Mouse (Mus musculus) C2C12 (cell line): Measurements from ENCODE around the gene Nsg2. TPM values are rescaled to one million over a fixed set of nuclear protein-coding genes. Genes with fewer than 3 reads are reported as not detected.

Source experiments
- H3K27me3 ChIP-seq: one replicate; pipeline ENCODE4 v1.6.1; 2011; ENCODE audit not compliant: control insufficient read depth, insufficient read depth, insufficient read length
- H3K36me3 ChIP-seq: one replicate; pipeline ENCODE4 v1.6.1; 2011; ENCODE audit not compliant: control insufficient read depth, insufficient read depth
- H3K4me3 ChIP-seq: one replicate; pipeline ENCODE4 v1.5.1; 2011; ENCODE audit warnings: mild to moderate bottlenecking, control low read depth; ENCODE audit not compliant: poor library complexity, insufficient read depth, severe bottlenecking
- H3K79me2 ChIP-seq: one replicate; pipeline ENCODE4 v1.6.1; 2011; ENCODE audit not compliant: control insufficient read depth, insufficient read depth
- H3K79me3 ChIP-seq: one replicate; pipeline ENCODE4 v1.6.1; 2011; ENCODE audit warnings: low read depth, control low read depth
- H3ac ChIP-seq: one replicate; pipeline ENCODE3; 2011; ENCODE audit warnings: low read depth; ENCODE audit not compliant: control insufficient read depth, insufficient read length
- CEBPB ChIP-seq: IDR thresholded peaks from one replicate; pipeline ENCODE4 v1.6.1; 2011; ENCODE audit warnings: low read depth, mild to moderate bottlenecking, control low read depth, moderate library complexity
- CTCF ChIP-seq: IDR thresholded peaks from one replicate; pipeline ENCODE4 v1.5.1; 2011; ENCODE audit not compliant: control insufficient read depth, insufficient read depth, insufficient read length
- FOSL1 ChIP-seq: IDR thresholded peaks from one replicate; pipeline ENCODE4 v1.8.0; 2011; ENCODE audit warnings: mild to moderate bottlenecking, low read length; ENCODE audit not compliant: poor library complexity, insufficient read depth, severe bottlenecking
- MAX ChIP-seq: IDR thresholded peaks from one replicate; pipeline ENCODE4 v1.6.1; 2011; ENCODE audit warnings: mild to moderate bottlenecking, control low read depth
- MYOD1 ChIP-seq: IDR thresholded peaks from one replicate; pipeline ENCODE4 v1.6.1; 2011; ENCODE audit warnings: low read depth; ENCODE audit not compliant: control insufficient read depth, insufficient read length
- MYOG ChIP-seq: IDR thresholded peaks from one replicate; pipeline ENCODE4 v1.6.1; 2011; ENCODE audit not compliant: control insufficient read depth, insufficient read length; ENCODE audit errors: extremely low read depth
- USF1 ChIP-seq: IDR thresholded peaks from one replicate; pipeline ENCODE4 v1.6.1; 2011; ENCODE audit warnings: low read depth, mild to moderate bottlenecking, control low read depth, moderate library complexity
- polyA plus RNA-seq: library from polyadenylated mRNA; unstranded; fragments of >200 nt; fragmentation: generic; extraction: Trizol; gene quantifications from one replicate; pipeline ENCODE4 v1.2.1, GENCODE M21; 2012; ENCODE audit warnings: missing spikeins

The Nsg2 gene
- polyA plus RNA-seq, 1 experiment: not detected

DNA sequence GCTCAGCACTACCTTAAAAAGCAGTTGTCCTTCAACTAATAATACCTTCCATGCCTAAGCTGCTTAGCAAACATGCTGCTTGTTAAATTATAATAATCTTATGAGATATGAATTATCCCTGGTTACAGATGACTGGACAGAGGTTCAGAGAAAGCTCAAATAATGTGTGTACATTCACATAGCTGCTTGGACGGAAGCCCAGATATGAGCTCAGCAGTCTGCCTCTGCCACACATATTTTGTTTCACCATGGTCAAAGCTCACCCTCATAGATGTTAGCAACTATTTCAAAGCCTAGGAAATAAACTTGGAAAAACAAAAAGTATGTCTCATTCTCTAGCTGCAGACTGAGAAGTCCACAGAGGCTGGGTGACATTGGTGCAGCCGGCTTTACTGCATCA is 74.9 kb downstream of the Nsg2 start:
- Histone ChIP-seq H3K27me3 (peaks cover 7% of the 10 kb centered on the region), H3K4me3 (no peak overlapping the region), H3K79me3 (no peaks in the 10 kb centered on the region), H3K79me2 (no peaks in the 10 kb centered on the region), H3ac (no peak overlapping the region), H3K36me3 (no peaks in the 10 kb centered on the region)
- TF ChIP-seq FOSL1 (no peak), MYOD1 (no peak), CEBPB (no peak), CTCF (no peak), MYOG (no peak), USF1 (no peak), MAX (no peak)

DNA sequence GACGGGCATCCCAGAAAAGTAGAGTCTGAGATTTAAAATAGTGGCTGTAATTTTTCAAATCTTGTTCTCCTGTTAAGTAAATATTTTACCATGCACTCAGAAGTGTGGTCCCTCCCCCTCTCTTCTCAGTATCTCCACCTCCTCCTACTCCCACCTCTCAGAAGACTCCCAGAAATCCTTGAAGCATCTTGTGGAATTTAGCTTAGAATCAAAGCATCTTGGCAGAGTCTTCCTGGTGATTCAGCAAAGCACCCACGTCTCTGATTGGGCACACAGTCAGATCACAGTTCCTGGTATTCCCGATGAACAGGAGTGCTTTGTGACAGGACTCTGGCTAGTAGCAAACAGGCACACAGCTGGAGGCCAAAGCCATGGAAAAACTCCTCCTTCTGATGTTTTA is 83.2 kb downstream of the Nsg2 start:
- Histone ChIP-seq H3K27me3 (peaks cover 9% of the 10 kb centered on the region), H3K79me3 (no peaks in the 10 kb centered on the region), H3K79me2 (no peaks in the 10 kb centered on the region), H3ac (no peak overlapping the region), H3K4me3 (no peak overlapping the region), H3K36me3 (no peaks in the 10 kb centered on the region)
- no peak for TF ChIP-seq USF1
- no peak for TF ChIP-seq MAX
- no peak for TF ChIP-seq CTCF
- no peak for TF ChIP-seq FOSL1

DNA sequence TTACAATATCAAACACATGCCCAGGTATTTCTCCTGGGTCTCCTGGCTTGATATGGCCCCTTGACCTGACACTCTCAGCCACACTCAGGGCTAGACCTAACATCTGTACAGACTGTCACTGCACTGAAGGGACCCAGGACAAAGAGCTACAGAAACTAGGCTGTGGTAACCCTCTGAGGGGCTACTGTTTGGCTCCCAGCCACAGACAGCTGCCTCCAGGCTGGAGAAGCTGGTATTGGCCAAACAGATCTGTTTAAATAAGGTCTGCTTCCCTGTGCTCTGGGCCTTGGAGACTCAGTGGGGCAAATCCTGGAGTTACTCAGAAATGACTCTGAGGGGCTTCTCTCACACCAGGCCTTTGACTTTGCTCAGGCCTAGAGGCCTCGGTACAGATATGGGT is 86.3 kb downstream of the Nsg2 start:
- no peaks in the 10 kb centered on the region for H3K36me3 ChIP-seq
- TF ChIP-seq CTCF (no peak), FOSL1 (no peak), MAX (no peak), MYOG (no peak), MYOD1 (no peak), USF1 (no peak), CEBPB (no peak)
- no peak overlapping the region for H3ac ChIP-seq
- peaks cover 9% of the 10 kb centered on the region for H3K27me3 ChIP-seq
- no peaks in the 10 kb centered on the region for H3K79me2 ChIP-seq
- no peak overlapping the region for H3K4me3 ChIP-seq
- H3K79me3 ChIP-seq: no peaks in the 10 kb centered on the region

DNA sequence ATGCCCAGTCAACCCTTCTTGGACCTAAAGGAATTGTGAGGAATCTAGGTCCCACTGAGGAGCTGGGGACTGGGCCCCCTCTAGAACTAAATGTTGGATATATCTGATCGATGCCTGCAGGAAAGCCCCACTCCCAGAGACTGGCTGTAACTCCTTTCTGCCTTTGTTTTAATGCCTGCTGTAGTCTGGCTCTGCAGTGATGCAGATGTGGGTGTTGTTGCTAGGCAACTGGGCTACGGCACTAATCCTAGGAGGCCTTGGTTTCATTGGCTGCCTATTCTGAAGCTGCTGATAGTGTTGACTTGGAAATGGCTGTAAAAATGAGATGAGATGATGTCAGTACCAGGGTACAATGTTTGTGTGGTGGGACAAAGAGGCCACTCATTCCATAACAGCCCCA is 87.1 kb downstream of the Nsg2 start:
- H3ac ChIP-seq: no peak overlapping the region
- H3K4me3 ChIP-seq: no peak overlapping the region
- TF ChIP-seq USF1 (no peak), MYOD1 (no peak), CTCF (no peak), MYOG (no peak), FOSL1 (no peak), MAX (no peak), CEBPB (no peak)
- peaks cover 9% of the 10 kb centered on the region for H3K27me3 ChIP-seq
- no peaks in the 10 kb centered on the region for H3K79me3 ChIP-seq
- H3K36me3 ChIP-seq: no peaks in the 10 kb centered on the region
- no peaks in the 10 kb centered on the region for H3K79me2 ChIP-seq

DNA sequence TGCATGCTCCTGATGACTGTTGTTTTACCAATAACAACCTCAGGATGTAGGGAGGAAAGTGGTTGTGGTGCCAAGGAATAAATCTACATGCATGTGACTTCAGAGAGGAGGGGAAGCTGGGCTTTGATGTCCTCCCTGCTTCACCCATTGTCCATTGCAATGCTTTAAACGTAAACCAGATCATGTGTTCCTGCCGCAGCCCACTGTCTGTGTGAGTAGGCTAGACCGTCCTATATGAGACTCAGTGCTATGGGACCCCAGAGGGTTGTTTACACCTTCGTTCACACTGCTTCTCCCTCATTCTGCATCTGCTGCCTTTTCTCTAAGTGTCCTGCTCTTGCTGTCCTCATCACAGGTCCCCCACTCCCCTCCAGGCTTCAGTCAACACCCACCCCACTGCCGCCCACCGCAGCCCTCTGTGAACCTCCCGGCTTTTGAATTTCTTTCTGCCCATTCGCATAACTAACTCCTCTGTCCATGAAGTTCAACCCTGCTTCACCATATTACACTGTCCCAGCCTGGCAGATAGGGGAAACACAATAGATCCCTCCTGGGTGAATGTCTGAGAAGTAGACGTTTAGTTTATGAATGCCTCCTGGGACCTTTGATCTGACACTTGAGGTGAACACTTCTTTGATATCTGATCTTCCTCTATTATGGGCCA is 87.6 kb downstream of the Nsg2 start:
- Histone ChIP-seq H3K4me3 (no peak overlapping the region), H3K36me3 (no peaks in the 10 kb centered on the region), H3K79me2 (no peaks in the 10 kb centered on the region), H3K27me3 (peaks cover 9% of the 10 kb centered on the region), H3K79me3 (no peaks in the 10 kb centered on the region), H3ac (no peak overlapping the region)
- no peak for TF ChIP-seq MAX
- no peak for TF ChIP-seq CTCF
- no peak for TF ChIP-seq FOSL1
- TF ChIP-seq MYOG: no peak
- no peak for TF ChIP-seq CEBPB
- TF ChIP-seq USF1: no peak
- TF ChIP-seq MYOD1: no peak

- no peak for TF ChIP-seq MYOD1
- Histone ChIP-seq H3K79me3 (no peaks in the 10 kb centered on the region), H3K27me3 (peaks cover 9% of the 10 kb centered on the region), H3K79me2 (no peaks in the 10 kb centered on the region), H3ac (no peak overlapping the region), H3K4me3 (no peak overlapping the region), H3K36me3 (no peaks in the 10 kb centered on the region)
These were observed 95.5 kb downstream of the Nsg2 start for GRCm38 (mm10) chr11:32095793-32096192.
